Mouse (Mus musculus) cerebellum, adult 2 months (tissue): ENCODE data around the gene Sap18. TPM values are rescaled to one million over a fixed set of nuclear protein-coding genes. Genes with fewer than 3 reads are reported as not detected.
"Not testable (repeated sequence)": the region's sequence is repeated elsewhere in the genome, so short reads cannot be mapped to it uniquely, and the experiment has no call there.

Source experiments
- DNase-seq, 2 experiments: peaks; one replicate each; pipeline ENCODE4 v3.0.0; 2021
- H3K27ac ChIP-seq: fragments of 200-500 bp; 2 replicates; pipeline ENCODE4 v1.5.1; 2012; ENCODE audit warnings: low read length, control low read depth, inconsistent platforms; ENCODE audit not compliant: insufficient read depth
- H3K27me3 ChIP-seq: fragments of 200-500 bp; 2 replicates; pipeline ENCODE4 v1.6.1; 2012; ENCODE audit warnings: inconsistent platforms, mild to moderate bottlenecking, low read length, moderate library complexity; ENCODE audit not compliant: control insufficient read depth, insufficient read depth
- H3K4me1 ChIP-seq: fragments of 200-500 bp; 2 replicates; pipeline ENCODE4 v1.6.1; 2011; ENCODE audit warnings: low read length; ENCODE audit not compliant: control insufficient read depth, insufficient read depth
- H3K4me3 ChIP-seq: fragments of 200-500 bp; replicated peaks from 2 replicates; pipeline ENCODE3; 2011; ENCODE audit warnings: mild to moderate bottlenecking, low read depth, low read length, control low read depth; ENCODE audit not compliant: insufficient read depth
- CTCF ChIP-seq: fragments of 200-500 bp; IDR thresholded peaks from 2 replicates; pipeline ENCODE4 v1.5.1; 2011; ENCODE audit warnings: low read depth, mild to moderate bottlenecking, control low read depth, low read length, moderate library complexity, borderline replicate concordance; ENCODE audit not compliant: insufficient read depth
- POLR2A ChIP-seq: fragments of 200-500 bp; IDR thresholded peaks from 2 replicates; pipeline ENCODE4 v1.6.1; 2011; ENCODE audit warnings: low read length, control low read depth, borderline replicate concordance; ENCODE audit not compliant: insufficient read depth
- WGBS: fragments of 180-500 bp; shearing (Covaris S2); methylation state at CpG from one replicate; pipeline ENCODE4 v1.1.7; 2018; 5-methylcytosine and 5-hydroxymethylcytosine counted together
- polyA plus RNA-seq: library from polyadenylated mRNA; depleted of rRNA; stranded (reverse); fragments of >200 nt; gene quantifications from 2 replicates; pipeline ENCODE4 v1.2.3, GENCODE M21; 2012; rRNA removed

The Sap18 gene
- polyA plus RNA-seq, 1 experiment: 25.5 TPM

DNA sequence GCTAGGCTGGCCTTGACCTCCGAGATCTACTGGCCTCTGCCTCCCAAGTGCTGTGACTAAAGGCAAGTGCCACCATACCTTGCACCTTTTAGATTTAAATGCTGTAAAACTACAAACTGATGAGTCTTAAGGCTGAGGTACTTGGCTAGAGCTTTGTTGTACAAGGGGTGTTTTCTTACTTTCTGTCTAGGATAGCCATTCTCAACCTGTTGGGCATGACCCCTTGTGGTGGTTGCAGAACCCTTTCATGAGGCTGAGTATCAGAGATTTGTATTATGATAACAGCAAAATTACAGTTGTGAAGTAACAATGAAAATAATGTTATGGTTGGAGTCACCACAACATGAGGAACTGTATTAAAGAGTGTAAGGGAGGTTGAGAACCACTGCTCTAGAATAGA lies 29.3 kb downstream of the Sap18 start:
- Histone ChIP-seq H3K4me3 (peak overlapping the region; percentile 71), H3K27ac (no peak overlapping the region), H3K4me1 (peaks cover 3% of the 10 kb centered on the region; the same call in 1 of the 2 replicates), H3K27me3 (no peaks in the 10 kb centered on the region)
- 64% methylated on average over 1 of the region's 1 CpGs for WGBS
- DNase-seq: no peak
- no peak for TF ChIP-seq CTCF
- no peak for TF ChIP-seq POLR2A

DNA sequence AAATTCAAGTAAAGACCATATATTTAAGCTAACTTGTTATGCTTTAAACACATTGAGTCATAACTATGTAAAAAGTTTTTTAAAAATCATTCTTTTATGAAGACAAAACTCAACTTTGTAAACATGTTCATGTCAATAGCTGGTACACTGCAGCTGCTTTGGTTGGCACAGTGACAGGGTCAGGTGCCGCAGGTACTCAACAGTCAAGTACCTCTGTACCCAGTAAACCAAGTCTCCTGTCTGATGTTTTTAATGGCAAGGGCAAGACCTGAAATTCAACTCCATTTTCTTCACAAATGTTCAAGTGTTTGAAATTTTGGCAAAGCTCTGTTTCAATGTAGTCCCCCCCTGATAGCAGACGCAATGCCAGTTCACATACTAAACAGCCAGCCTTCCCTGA lies 35.5 kb downstream of the Sap18 start:
- H3K4me1 ChIP-seq: no peaks in the 10 kb centered on the region
- no peak for TF ChIP-seq POLR2A
- TF ChIP-seq CTCF: no peak
- 81% methylated on average over 2 of the region's 2 CpGs for WGBS
- no peaks in the 10 kb centered on the region for H3K27me3 ChIP-seq
- no peak for DNase-seq
- H3K27ac ChIP-seq: no peak overlapping the region
- no peak overlapping the region for H3K4me3 ChIP-seq

DNA sequence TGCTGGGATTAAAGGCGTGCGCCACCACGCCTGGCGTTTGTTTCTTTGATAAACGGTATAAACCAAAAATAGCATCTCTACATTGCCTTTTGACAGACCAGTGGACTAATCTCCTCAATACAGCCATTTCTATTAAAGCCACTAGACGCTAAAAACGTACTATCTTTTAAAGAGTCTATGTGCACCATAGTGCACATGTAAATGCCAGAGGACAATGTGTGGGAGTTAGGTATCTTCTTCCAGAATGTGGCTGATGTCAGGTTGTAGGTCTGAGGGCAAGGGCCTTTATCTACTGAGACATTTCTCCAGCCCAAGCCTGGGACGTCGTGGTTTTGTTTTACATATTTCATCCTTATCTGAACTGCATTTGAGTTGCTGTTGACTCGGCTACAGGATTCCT lies 37.2 kb downstream of the Sap18 start:
- DNase-seq: no peak
- H3K4me1 ChIP-seq: no peaks in the 10 kb centered on the region
- TF ChIP-seq CTCF: no peak
- TF ChIP-seq POLR2A: no peak
- no peaks in the 10 kb centered on the region for H3K27me3 ChIP-seq
- H3K27ac ChIP-seq: no peak overlapping the region
- WGBS: 93% methylated on average over 10 of the region's 10 CpGs
- H3K4me3 ChIP-seq: no peak overlapping the region

DNA sequence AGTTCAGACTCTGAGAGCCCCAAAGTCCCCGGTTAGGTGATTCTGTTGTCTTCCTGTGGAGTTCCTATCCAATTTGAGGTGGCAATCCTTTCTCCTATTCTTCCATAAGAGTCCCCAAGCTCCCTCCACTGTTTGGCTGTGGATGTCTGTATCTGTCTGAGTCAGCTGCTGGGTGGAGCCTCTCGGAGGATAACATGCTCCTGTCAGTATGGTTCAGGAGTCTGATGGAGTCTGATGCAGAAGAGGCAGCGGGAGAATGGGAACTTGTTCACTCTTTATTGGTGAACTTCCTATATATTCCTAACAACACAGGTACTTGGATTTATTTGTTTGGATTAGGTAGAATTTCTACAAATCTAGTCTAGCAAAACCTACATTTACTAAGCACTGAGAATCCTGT lies 46.6 kb downstream of the Sap18 start:
- 93% methylated on average over 3 of the region's 3 CpGs for WGBS

DNA sequence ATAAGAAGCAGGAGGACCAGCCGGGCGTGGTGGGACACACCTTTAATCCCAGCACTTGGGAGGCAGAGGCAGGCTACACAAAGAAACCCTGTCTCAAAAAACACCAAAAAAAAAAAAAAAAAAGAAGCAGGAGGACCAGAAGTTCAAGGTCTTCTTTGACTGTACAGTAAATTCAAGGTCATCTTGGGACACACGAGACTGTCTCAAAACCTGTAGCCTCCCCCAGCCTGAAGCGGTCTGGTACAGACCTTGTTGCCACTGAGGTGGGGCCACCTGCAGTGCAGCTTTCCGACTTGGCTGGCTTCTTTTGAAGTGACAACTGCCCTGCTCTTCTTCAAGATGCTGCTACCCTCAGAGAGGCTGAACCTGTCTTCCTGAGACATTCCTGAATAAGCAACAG lies 50.1 kb downstream of the Sap18 start:
- H3K4me3 ChIP-seq, H3K4me1 ChIP-seq, H3K27me3 ChIP-seq, H3K27ac ChIP-seq, DNase-seq: not testable (repeated sequence)
- 73% methylated on average over 5 of the region's 5 CpGs for WGBS

More for the DNA sequence above, 46.6 kb downstream of the Sap18 start:
- TF ChIP-seq POLR2A: no peak
- TF ChIP-seq CTCF: no peak
- no peaks in the 10 kb centered on the region for H3K27me3 ChIP-seq
- H3K4me1 ChIP-seq: no peaks in the 10 kb centered on the region
- H3K4me3 ChIP-seq: no peak overlapping the region
- DNase-seq: no peak
- H3K27ac ChIP-seq: no peak overlapping the region

DNA sequence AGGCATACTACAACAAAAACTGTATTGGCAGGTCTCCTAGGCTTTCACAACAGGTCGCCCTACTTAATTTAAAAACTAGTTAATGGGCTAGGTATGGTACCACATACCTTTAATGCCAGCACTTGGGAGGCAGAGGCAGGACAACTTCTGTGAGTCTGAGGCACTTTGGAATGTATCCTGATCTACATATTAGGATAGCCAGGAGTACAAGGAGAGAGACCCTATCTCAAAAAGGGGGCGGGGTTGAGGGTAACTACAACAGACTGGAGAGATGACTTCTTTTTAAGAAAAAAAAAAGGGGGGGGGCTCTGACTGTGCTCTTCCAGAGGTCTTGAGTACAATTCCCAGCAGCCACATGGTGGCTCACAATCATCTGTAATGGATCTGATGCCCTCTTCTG lies 50.7 kb downstream of the Sap18 start:
- no peak overlapping the region for H3K27ac ChIP-seq
- no peak overlapping the region for H3K4me3 ChIP-seq
- DNase-seq: no peak
- H3K27me3 ChIP-seq: no peaks in the 10 kb centered on the region
- 97% methylated on average over 2 of the region's 2 CpGs for WGBS
- no peak for TF ChIP-seq POLR2A
- TF ChIP-seq CTCF: no peak
- H3K4me1 ChIP-seq: no peaks in the 10 kb centered on the region

DNA sequence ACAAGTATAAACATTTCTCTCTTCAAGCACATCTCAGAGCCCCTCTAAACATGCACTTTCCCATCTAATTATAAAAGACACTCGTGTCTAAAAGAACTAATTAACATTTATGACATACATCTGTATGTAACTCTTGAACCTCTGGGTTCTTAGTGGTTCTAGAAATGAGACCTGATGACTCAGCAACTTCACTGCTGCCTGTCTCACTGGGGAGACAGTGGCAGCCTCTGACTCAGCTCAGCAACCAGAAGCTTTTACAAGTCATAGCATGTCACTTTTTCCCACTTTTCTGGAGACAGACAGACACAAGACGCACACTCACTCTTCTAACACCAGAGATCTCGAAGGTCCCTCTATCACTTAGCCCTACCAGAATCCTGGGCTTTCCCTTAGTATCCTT lies 52.4 kb downstream of the Sap18 start:
- Histone ChIP-seq H3K27ac (no peak overlapping the region), H3K4me3 (no peak overlapping the region), H3K4me1 (no peaks in the 10 kb centered on the region), H3K27me3 (no peaks in the 10 kb centered on the region)
- 89% methylated on average over 3 of the region's 3 CpGs for WGBS
- no peak for TF ChIP-seq POLR2A
- no peak for TF ChIP-seq CTCF
- DNase-seq: no peak

DNA sequence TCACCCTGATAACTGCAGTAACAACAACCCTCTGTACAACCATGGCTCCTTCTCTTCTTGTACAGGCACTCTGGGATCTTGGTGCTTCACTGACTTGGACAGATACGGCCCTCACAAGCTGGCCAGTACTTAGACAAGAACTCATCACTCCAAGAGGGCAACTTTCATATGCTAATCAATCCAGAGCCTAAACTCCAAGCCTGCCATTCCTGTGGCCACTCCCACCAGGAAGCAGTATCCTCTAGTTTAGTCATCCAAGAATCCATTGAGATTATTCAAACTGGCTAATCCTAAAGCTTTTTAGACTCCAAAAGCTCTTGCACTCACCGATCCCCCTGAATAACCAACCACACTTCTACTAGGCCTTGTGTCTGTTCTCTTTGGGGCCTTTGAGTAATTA lies 55.0 kb downstream of the Sap18 start:
- no peak for DNase-seq
- Histone ChIP-seq H3K27me3 (no peaks in the 10 kb centered on the region), H3K27ac (no peak overlapping the region), H3K4me3 (no peak overlapping the region), H3K4me1 (no peaks in the 10 kb centered on the region)
- TF ChIP-seq CTCF (no peak), POLR2A (no peak)
- WGBS: 84% methylated on average over 2 of the region's 2 CpGs

DNA sequence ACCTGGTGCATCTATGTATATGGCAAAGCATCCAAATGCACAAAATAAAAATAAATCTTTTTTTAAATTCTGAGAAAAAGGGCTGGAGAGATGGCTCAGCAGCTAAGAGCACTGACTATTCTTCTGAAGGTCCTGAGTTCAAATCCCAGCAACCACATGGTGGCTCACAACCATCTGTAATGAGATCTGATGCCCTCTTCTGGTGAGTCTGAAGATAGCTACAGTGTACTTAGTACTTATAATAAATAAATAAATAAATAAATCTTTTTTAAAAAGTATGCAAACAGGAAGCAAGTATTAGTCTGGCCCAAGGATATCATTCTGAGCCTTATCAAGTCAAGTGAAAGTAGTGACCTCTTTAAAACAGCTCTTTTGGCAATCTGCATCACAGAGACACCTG lies 58.1 kb downstream of the Sap18 start:
- not testable (repeated sequence) for H3K27ac ChIP-seq, H3K4me1 ChIP-seq, DNase-seq, H3K27me3 ChIP-seq, H3K4me3 ChIP-seq

Other genes starting within 250 kb of the Sap18 start
- gene Eef1akmt1, start 226.6 kb upstream of the Sap18 start, polyA plus RNA-seq: 52.5 and 52.9 TPM in 2 replicates
- 9.1 and 10.6 TPM in 2 replicates for gene Xpo4, start 132.8 kb upstream of the Sap18 start, polyA plus RNA-seq
- gene Gm49361, start 52.1 kb upstream of the Sap18 start, polyA plus RNA-seq: not detected in 2 replicates
- gene Lats2, start 39.8 kb upstream of the Sap18 start, polyA plus RNA-seq: 32.6 and 33.5 TPM in 2 replicates
- gene Ska3, start 28.0 kb downstream of the Sap18 start, polyA plus RNA-seq: 0.38 and 0.41 TPM in 2 replicates
- gene Mrpl57, start 28.1 kb downstream of the Sap18 start, polyA plus RNA-seq: 65.6 and 69.5 TPM in 2 replicates
- 31.4 and 39.8 TPM in 2 replicates for gene Zdhhc20, start 92.1 kb downstream of the Sap18 start, polyA plus RNA-seq
- 19.8 and 21.3 TPM in 2 replicates for gene Micu2, start 201.1 kb downstream of the Sap18 start, polyA plus RNA-seq